Mouse (Mus musculus): ENCODE data around the gene Cyp2b13.
"Not testable (repeated sequence)": the region's sequence is repeated elsewhere in the genome, so short reads cannot be mapped to it uniquely, and the experiment has no call there.

- not testable (repeated sequence) for TF ChIP-seq CTCF (IDR thresholded peaks at IDR 0.05; ENCODE audit: insufficient read depth, low read length); POLR2A (IDR thresholded peaks at IDR 0.05; ENCODE audit: borderline replicate concordance, extremely low read depth, low read depth, low read length)
These were observed at the start of gene Cyp2b13 for GRCm38 (mm10) chr7:26061197-26061596.
